Mouse (Mus musculus) lung, adult 2 months (tissue): ENCODE results near the gene Kif3c.

Experiments
- CTCF ChIP-seq: fragments of 200-500 bp; IDR thresholded peaks from 2 replicates; pipeline ENCODE4 v1.5.1; 2011; ENCODE audit warnings: mild to moderate bottlenecking, low read length, control low read depth; ENCODE audit not compliant: insufficient read depth
- POLR2A ChIP-seq: fragments of 200-500 bp; IDR thresholded peaks from 2 replicates; pipeline ENCODE4 v1.6.1; 2011; ENCODE audit warnings: low read depth, mild to moderate bottlenecking, control low read depth, low read length, borderline replicate concordance; ENCODE audit errors: extremely low read depth

DNA sequence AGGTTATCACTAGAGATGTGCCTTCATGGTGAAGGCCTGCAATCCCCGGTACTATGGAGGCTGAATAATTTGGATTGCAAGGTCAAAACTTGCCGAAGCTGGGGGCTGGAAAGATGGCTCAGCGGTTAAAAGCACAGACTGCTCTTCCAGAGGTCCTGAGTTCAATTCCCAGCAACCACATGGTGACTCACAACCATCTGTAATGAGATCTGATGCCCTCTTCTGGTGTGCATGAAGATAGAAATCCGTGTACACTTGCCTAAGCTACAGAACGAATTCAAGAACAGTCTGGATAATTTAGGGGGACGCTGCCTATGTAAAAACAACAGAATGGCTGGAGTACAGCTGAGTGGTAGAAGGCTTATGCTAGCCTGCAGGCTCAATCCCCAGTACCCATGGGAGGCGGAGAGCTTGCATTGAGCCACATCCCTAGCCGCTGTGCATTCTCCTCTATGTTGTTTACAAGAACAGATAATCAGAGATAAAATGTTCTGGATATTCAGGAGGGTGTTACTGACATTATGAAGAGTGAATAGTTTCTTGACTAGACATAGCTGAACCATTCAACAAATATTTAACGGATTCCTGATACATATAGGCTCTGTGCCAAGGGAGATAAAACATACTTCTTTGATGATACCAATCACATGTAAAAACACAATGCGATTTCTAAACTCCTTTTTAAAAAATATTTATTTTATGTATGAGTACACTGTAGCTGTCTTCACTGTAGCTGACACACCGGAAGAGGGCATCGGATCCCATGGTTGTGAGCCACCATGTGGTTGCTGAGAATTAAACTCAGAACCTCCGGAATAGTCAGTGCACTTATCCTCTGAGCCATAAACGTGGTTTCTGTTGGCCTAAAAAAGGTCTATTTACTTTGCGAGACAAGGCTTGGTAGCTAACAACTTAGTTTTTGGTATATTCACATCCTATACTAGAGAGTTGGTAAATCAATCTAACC, 60.7 kb downstream of the Kif3c start:
- TF ChIP-seq POLR2A, result no peak
- TF ChIP-seq CTCF, result 0 out of 2 replicates have a peak, but pooled peaks have one; percentile 14
